Mouse (Mus musculus) gastrocnemius, adult 18-20 months (tissue): ENCODE results near the gene Ralb. TPM values are rescaled to one million over a fixed set of nuclear protein-coding genes. Genes with fewer than 3 reads are reported as not detected.

Experiments used
- DNase-seq: peaks from one replicate; pipeline ENCODE4 v3.0.0; 2021; ENCODE audit warnings: low spot score
- total RNA-seq, 2 experiments: library from RNA; stranded (reverse); gene quantifications; 2 replicates each; pipeline ENCODE4 v1.2.3; 2021

Ralb gene
- total RNA-seq, 2 experiments from 2014 or later, result 6.6 to 9.4 TPM

- DNase-seq, result peak; percentile 20
Measured at GRCm38 (mm10) chr1:119525004-119525444, 20.4 kb upstream of the Ralb start.

- no peak for DNase-seq
Measured at GRCm38 (mm10) chr1:119523826-119524225, 19.2 kb upstream of the Ralb start.

GRCm38 (mm10) chr1:119523369-119523768 lies 18.8 kb upstream of the Ralb start:
- DNase-seq, result no peak

GRCm38 (mm10) chr1:119522726-119523125 lies 18.1 kb upstream of the Ralb start:
- DNase-seq, result no peak

GRCm38 (mm10) chr1:119521681-119522080 lies 17.1 kb upstream of the Ralb start:
- DNase-seq, result no peak

- no peak for DNase-seq
Measured at GRCm38 (mm10) chr1:119521029-119521428, 16.4 kb upstream of the Ralb start.

- no peak for DNase-seq
Measured at GRCm38 (mm10) chr1:119519286-119519685, 14.7 kb upstream of the Ralb start.

GRCm38 (mm10) chr1:119518786-119519185 lies 14.2 kb upstream of the Ralb start:
- DNase-seq, result no peak

GRCm38 (mm10) chr1:119518060-119518459 lies 13.5 kb upstream of the Ralb start:
- no peak for DNase-seq

GRCm38 (mm10) chr1:119510857-119511256 lies 6.3 kb upstream of the Ralb start:
- DNase-seq, result no peak

GRCm38 (mm10) chr1:119510409-119510808 lies 5.8 kb upstream of the Ralb start:
- DNase-seq, result no peak

GRCm38 (mm10) chr1:119509474-119509873 lies 4.9 kb upstream of the Ralb start:
- DNase-seq, result no peak

GRCm38 (mm10) chr1:119508548-119508947 lies 4.0 kb upstream of the Ralb start:
- peak; percentile 9 for DNase-seq

GRCm38 (mm10) chr1:119505951-119506350 lies 1.4 kb upstream of the Ralb start:
- DNase-seq, result no peak

GRCm38 (mm10) chr1:119503808-119504207 lies 786 bp downstream of the Ralb start:
- DNase-seq, result no peak

GRCm38 (mm10) chr1:119503181-119503580 lies 1.4 kb downstream of the Ralb start:
- no peak for DNase-seq

GRCm38 (mm10) chr1:119502729-119503128 lies 1.9 kb downstream of the Ralb start:
- DNase-seq, result no peak

GRCm38 (mm10) chr1:119501881-119502280 lies 2.7 kb downstream of the Ralb start:
- no peak for DNase-seq

GRCm38 (mm10) chr1:119499456-119499855 lies 5.1 kb downstream of the Ralb start:
- no peak for DNase-seq

GRCm38 (mm10) chr1:119498536-119499231 lies 5.9 kb downstream of the Ralb start:
- DNase-seq, result no peak

GRCm38 (mm10) chr1:119497346-119498004 lies 7.1 kb downstream of the Ralb start:
- no peak for DNase-seq

GRCm38 (mm10) chr1:119495396-119495775 lies 9.2 kb downstream of the Ralb start:
- DNase-seq, result no peak
